Mouse (Mus musculus): ENCODE results near the gene Ccl9. TPM values are rescaled to one million over a fixed set of nuclear protein-coding genes. Genes with fewer than 3 reads are reported as not detected.

Ccl9 gene
- polyA plus RNA-seq, 2 experiments = 4.2 to 7.3 TPM

DNA sequence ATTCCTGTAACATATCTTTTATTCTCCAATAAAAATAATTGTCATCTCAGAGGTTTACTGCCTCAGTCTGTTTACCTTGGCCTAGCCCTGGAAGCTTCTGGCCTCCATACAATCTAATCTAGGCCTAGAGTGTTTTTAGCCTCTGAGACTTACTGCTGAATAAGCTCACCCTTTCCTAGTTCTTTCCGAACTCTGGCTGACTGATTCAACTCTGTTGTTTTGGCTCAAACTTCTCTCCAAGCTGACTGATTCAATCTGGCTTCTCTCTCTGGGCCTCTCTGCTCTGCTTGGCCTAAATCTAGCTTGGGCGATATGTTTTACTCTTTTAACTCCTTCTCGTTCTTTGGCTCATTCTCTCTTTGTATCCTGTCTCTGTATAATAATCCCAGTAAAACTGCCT, 20.6 kb upstream of the Ccl9 start:
- Histone ChIP-seq H3K9ac (ENCODE audit: low read depth, low read length, severe bottlenecking) (no peak overlapping the region), H3K27me3 (ENCODE audit: control insufficient read depth, insufficient read depth, low read length) (no peaks in the 10 kb centered on the region), H3K4me3 (replicated peaks; ENCODE audit: low read length) (no peak overlapping the region), H3K36me3 (ENCODE audit: control insufficient read depth, insufficient read depth, low read length) (no peaks in the 10 kb centered on the region), H3K27ac (replicated peaks; ENCODE audit: low read depth, low read length) (no peak overlapping the region), H3K4me2 (replicated peaks; ENCODE audit: low read depth, low read length, severe bottlenecking) (no peak overlapping the region), H3K4me1 (ENCODE audit: control insufficient read depth, insufficient read depth, low read length) (no peaks in the 10 kb centered on the region), H3K9me3 (ENCODE audit: control insufficient read depth, low read length) (no peaks in the 10 kb centered on the region)
- WGBS = 77% methylated on average over 3 of the region's 3 CpGs
- TF ChIP-seq POLR2A (IDR thresholded peaks at IDR 0.05; ENCODE audit: borderline replicate concordance, extremely low read depth, insufficient read depth, insufficient read length) = no peak
- no peak for ATAC-seq (ENCODE audit: low FRiP score, low read depth)
- DNase-seq (ENCODE audit: low spot score) = peak; percentile 25

DNA sequence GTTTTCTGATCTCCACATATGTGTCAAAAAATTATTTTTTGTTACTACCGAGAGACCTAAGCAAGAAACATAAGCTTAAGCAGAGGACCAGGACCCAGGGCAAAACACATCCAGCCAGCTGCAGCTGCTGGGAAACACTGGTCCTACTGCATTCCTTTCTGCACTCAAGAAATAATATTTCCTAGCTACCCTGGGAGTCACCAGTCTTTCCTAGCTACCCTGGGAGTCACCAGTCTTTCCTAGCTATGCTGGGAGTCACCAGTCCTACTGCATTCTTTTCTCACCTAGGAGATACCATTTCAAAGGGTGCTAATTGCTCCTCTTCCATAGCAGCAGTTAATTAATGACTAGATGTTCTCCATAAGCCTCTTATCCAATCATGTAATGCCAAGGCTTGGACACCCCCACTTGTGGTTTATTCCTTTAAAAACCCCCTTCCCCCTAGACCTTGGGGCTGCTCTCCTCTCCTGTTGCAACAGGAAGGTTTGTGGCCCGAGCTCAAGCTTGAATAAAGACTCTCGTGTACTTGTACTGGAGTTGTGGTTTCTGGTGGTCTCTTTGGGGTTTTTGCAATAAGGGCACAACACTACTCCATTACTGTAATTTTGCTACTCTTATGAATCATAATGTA, 19.9 kb upstream of the Ccl9 start:
- Histone ChIP-seq H3K4me2 (replicated peaks; ENCODE audit: low read depth, low read length, severe bottlenecking) (no peak overlapping the region), H3K4me1 (ENCODE audit: control insufficient read depth, insufficient read depth, low read length) (no peaks in the 10 kb centered on the region), H3K27me3 (ENCODE audit: control insufficient read depth, insufficient read depth, low read length) (no peaks in the 10 kb centered on the region), H3K9me3 (ENCODE audit: control insufficient read depth, low read length) (no peaks in the 10 kb centered on the region), H3K27ac (replicated peaks; ENCODE audit: low read depth, low read length) (no peak overlapping the region), H3K4me3 (replicated peaks; ENCODE audit: low read length) (no peak overlapping the region), H3K9ac (ENCODE audit: low read depth, low read length, severe bottlenecking) (no peak overlapping the region), H3K36me3 (ENCODE audit: control insufficient read depth, insufficient read depth, low read length) (no peaks in the 10 kb centered on the region)
- no peak for ATAC-seq (ENCODE audit: low FRiP score, low read depth)
- peak; percentile 31 for DNase-seq (ENCODE audit: low spot score)
- WGBS = 65% methylated on average over 3 of the region's 3 CpGs
- TF ChIP-seq POLR2A (IDR thresholded peaks at IDR 0.05; ENCODE audit: borderline replicate concordance, extremely low read depth, insufficient read depth, insufficient read length) = no peak

DNA sequence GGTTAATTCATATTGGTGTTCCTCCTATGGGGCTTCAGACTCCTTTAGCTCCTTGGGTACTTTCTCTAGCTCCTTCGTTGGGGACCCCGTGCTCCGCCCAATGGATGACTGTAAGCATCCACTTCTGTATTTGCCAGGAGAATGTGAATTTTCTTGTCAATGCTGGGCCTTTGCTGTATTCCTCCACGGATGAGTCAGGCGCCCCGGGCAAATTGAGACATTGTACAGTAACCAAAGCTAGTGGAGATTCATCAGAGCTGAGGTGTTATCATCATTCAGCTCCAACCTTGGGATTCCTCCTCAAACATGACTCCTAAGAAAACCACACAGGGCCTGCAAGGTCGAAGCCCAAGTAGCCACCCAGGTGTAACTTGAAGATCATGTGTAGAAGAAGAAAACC, 19.4 kb upstream of the Ccl9 start:
- no peak overlapping the region for H3K4me3 ChIP-seq (replicated peaks; ENCODE audit: low read length)
- no peaks in the 10 kb centered on the region for H3K27me3 ChIP-seq (ENCODE audit: control insufficient read depth, insufficient read depth, low read length)
- H3K9me3 ChIP-seq (ENCODE audit: control insufficient read depth, low read length) = no peaks in the 10 kb centered on the region
- no peak overlapping the region for H3K9ac ChIP-seq (ENCODE audit: low read depth, low read length, severe bottlenecking)
- DNase-seq (ENCODE audit: low spot score) = no peak
- no peak overlapping the region for H3K4me2 ChIP-seq (replicated peaks; ENCODE audit: low read depth, low read length, severe bottlenecking)
- TF ChIP-seq POLR2A (IDR thresholded peaks at IDR 0.05; ENCODE audit: borderline replicate concordance, extremely low read depth, insufficient read depth, insufficient read length) = no peak
- 85% methylated on average over 7 of the region's 7 CpGs for WGBS
- no peaks in the 10 kb centered on the region for H3K4me1 ChIP-seq (ENCODE audit: control insufficient read depth, insufficient read depth, low read length)
- no peak for ATAC-seq (ENCODE audit: low FRiP score, low read depth)
- no peaks in the 10 kb centered on the region for H3K36me3 ChIP-seq (ENCODE audit: control insufficient read depth, insufficient read depth, low read length)
- no peak overlapping the region for H3K27ac ChIP-seq (replicated peaks; ENCODE audit: low read depth, low read length)

DNA sequence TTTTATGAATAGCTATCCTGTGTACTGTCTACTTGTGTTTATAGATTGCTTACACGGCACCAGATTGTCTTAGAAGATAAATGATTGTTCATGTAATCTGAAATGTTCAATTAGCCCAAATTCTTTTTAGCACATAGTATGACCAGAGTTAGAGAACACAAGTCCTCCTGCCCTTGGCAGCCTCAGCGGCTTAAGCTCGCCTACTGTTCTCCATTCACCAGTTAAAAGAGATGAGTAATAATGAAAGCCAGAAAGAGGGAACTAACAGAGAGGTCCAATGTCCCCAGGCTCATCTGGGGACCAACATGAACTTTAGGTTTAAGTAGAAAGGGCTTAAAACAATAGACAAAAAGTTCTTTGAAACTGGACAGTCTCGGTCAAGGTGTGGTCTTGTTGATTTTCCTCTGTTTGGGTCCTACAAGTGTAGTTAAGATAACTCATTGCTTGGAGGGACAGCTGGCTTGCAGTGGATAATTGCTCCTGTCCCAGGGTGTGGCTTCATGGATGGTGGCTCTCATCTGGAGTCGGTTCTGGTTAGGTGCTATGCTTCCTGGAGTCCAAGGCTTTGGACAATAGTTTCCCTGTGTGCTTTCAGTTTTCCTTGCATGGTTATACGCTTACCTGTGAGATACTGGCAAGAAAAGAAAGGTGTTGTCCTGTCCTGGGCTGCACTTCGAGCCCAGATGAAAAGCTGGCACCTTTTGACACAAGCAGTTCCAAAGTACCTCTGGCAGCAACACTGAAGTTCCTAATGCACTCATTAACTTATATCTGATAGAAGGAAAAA, 17.4 kb upstream of the Ccl9 start:
- ATAC-seq (ENCODE audit: low FRiP score, low read depth) (no peak), DNase-seq (ENCODE audit: low spot score) (no peak)
- WGBS = 82% methylated on average over 7 of the region's 7 CpGs
- Histone ChIP-seq H3K4me1 (ENCODE audit: control insufficient read depth, insufficient read depth, low read length) (no peaks in the 10 kb centered on the region), H3K9me3 (ENCODE audit: control insufficient read depth, low read length) (no peaks in the 10 kb centered on the region), H3K9ac (ENCODE audit: low read depth, low read length, severe bottlenecking) (no peak overlapping the region), H3K4me2 (replicated peaks; ENCODE audit: low read depth, low read length, severe bottlenecking) (no peak overlapping the region), H3K27ac (replicated peaks; ENCODE audit: low read depth, low read length) (no peak overlapping the region), H3K36me3 (ENCODE audit: control insufficient read depth, insufficient read depth, low read length) (no peaks in the 10 kb centered on the region), H3K27me3 (ENCODE audit: control insufficient read depth, insufficient read depth, low read length) (no peaks in the 10 kb centered on the region), H3K4me3 (replicated peaks; ENCODE audit: low read length) (no peak overlapping the region)
- no peak for TF ChIP-seq POLR2A (IDR thresholded peaks at IDR 0.05; ENCODE audit: borderline replicate concordance, extremely low read depth, insufficient read depth, insufficient read length)

DNA sequence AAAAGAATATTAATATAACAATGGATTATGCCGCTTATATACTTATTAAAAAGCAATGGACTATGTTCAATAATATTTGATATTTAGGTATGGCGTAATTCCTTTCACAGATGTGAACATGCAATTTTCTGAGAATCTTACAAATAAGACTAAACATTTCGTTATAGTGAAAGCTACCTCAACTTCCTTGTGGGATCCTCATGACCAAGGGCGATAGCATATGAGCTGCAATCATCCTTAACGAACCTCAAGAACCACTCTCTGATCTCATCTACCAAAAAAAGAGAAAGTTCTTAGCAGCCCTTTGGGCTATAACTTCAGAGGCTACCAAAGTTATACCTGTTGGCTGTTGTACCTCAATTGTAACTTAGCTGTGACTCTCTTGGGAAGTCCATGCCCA, 15.0 kb upstream of the Ccl9 start:
- Histone ChIP-seq H3K27me3 (ENCODE audit: control insufficient read depth, insufficient read depth, low read length) (no peaks in the 10 kb centered on the region), H3K4me3 (replicated peaks; ENCODE audit: low read length) (no peak overlapping the region), H3K9ac (ENCODE audit: low read depth, low read length, severe bottlenecking) (no peak overlapping the region), H3K9me3 (ENCODE audit: control insufficient read depth, low read length) (no peaks in the 10 kb centered on the region), H3K36me3 (ENCODE audit: control insufficient read depth, insufficient read depth, low read length) (no peaks in the 10 kb centered on the region), H3K4me2 (replicated peaks; ENCODE audit: low read depth, low read length, severe bottlenecking) (no peak overlapping the region), H3K27ac (replicated peaks; ENCODE audit: low read depth, low read length) (no peak overlapping the region), H3K4me1 (ENCODE audit: control insufficient read depth, insufficient read depth, low read length) (no peaks in the 10 kb centered on the region)
- no peak for ATAC-seq (ENCODE audit: low FRiP score, low read depth)
- no peak for TF ChIP-seq POLR2A (IDR thresholded peaks at IDR 0.05; ENCODE audit: borderline replicate concordance, extremely low read depth, insufficient read depth, insufficient read length)
- 84% methylated on average over 5 of the region's 5 CpGs for WGBS
- no peak for DNase-seq (ENCODE audit: low spot score)

Measured in limb, embryonic 14.5 days (tissue).